Mouse (Mus musculus): ENCODE results near the gene Hils1. TPM values are rescaled to one million over a fixed set of nuclear protein-coding genes. Genes with fewer than 3 reads are reported as not detected.

Hils1 gene
- total RNA-seq, 2 experiments from 2014 or later, result not detected

- no peak for DNase-seq
- intact Hi-C loops (cut with DNase I; ENCODE audit: low total_unique reads), result no loop called here
Observed at GRCm38 (mm10) chr11:95015484-95015883, 48.1 kb downstream of the Hils1 start.

Other genes starting within 250 kb of the Hils1 start
- under 1 TPM; 0.89 to 0.98 TPM for gene Cdc34b, start 225.8 kb upstream of the Hils1 start, total RNA-seq (2021)
- gene Tmem92, start 184.9 kb upstream of the Hils1 start, total RNA-seq (2021), result not detected
- gene Col1a1, start 31.4 kb upstream of the Hils1 start, total RNA-seq (2021), result 1,000 to 10,000 TPM; 3,539 to 4,018 TPM
- 100 to 1,000 TPM; 201 to 224 TPM for gene Sgca, start 8.7 kb downstream of the Hils1 start, total RNA-seq (2021)
- gene Ppp1r9b, start 23.4 kb downstream of the Hils1 start, total RNA-seq (2021), result 10 to 100 TPM; 38.7 to 38.8 TPM
- 1 to 10 TPM; 1.7 to 2.2 TPM for gene Samd14, start 42.3 kb downstream of the Hils1 start, total RNA-seq (2021)
- gene Pdk2, start 73.8 kb downstream of the Hils1 start, total RNA-seq (2021), result 100 to 1,000 TPM; 330 to 344 TPM
- 1 to 10 TPM; 3.5 to 4.0 TPM for gene Itga3, start 109.2 kb downstream of the Hils1 start, total RNA-seq (2021)
- gene Dlx3, start 152.5 kb downstream of the Hils1 start, total RNA-seq (2021), result not detected
- gene Dlx4, start 178.7 kb downstream of the Hils1 start, total RNA-seq (2021), result not detected